Mouse (Mus musculus): ENCODE results near the gene Spry1.

Gene Spry1

DNA sequence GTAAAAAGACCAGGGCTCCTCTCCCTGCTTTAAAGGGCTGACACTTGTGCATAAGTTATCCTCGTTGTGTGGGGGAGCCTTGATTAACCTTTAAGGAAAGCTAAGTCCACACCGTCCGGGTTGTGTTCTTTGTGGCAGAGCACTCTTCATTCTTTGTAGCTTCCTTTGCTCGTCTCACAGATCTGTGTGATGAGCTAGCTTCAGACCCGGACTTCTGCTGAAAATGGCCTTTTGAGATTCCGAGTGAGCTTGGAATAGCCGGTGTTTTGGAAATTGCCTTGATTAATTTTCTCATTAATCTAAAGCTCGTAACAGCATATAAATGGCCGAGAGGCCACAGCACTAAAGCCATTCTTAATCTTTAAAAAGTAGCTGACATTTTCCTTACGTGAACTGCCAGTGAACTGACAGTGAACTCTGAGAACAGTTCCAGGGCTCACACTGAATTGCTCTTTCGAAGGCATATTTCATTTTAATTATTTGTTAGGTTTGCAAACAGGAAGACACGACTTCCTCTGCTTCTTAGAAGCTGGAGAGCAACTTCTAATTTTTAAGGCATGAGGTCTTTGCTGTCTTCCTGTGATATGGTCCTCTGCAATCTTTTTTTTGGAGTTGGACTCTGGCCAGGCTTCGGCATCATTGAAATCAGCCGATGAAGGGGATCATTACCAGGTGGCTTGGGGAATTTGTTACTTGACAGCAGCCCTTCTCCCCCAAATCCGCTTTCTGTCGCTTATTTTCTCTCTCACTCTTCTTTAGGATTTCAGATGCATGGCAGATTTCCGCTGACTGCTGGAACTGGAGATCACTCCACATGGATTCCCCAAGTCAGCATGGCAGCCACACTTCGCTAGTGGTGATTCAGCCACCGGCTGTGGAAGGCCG is 2.3 kb downstream of the Spry1 start:
- no peak for DNase-seq (ENCODE audit: extremely low read depth, low read depth, low spot score)

DNA sequence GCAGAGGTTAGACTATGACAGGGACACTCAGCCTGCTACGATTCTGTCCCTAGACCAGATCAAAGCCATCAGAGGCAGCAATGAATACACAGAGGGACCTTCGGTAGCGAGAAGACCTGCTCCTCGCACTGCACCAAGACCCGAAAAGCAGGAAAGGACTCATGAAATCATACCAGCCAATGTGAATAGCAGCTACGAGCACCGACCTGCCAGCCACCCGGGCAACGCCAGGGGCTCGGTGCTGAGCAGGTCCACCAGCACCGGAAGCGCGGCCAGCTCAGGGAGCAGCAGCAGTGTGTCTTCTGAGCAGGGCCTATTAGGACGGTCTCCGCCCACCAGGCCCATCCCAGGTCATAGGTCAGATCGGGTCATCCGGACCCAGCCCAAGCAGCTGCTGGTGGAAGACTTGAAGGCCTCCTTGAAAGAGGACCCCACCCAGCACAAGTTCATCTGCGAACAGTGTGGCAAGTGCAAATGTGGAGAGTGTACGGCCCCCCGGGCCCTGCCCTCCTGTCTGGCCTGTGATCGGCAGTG is 3.0 kb downstream of the Spry1 start:
- no peak for DNase-seq (ENCODE audit: extremely low read depth, low read depth, low spot score)

DNA sequence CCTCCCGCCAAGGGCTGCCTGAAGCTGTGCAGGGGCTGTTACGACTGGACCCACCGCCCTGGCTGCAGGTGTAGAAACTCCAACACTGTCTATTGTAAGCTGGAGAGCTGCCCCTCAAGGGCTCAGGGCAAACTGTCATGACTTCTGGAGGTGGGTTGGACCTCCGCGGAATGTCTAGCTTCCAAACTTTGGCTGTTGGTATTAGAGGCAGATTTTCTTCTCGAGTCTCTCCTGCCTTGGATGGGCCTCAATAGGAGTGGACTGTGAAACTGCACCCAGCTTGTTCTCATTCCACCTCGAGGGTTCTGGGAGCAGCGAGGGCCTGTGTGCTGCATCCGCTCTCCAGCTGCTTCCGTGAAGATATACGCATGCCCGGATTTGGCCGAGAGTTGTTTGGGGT is 3.7 kb downstream of the Spry1 start:
- no peak for DNase-seq (ENCODE audit: extremely low read depth, low read depth, low spot score)

DNA sequence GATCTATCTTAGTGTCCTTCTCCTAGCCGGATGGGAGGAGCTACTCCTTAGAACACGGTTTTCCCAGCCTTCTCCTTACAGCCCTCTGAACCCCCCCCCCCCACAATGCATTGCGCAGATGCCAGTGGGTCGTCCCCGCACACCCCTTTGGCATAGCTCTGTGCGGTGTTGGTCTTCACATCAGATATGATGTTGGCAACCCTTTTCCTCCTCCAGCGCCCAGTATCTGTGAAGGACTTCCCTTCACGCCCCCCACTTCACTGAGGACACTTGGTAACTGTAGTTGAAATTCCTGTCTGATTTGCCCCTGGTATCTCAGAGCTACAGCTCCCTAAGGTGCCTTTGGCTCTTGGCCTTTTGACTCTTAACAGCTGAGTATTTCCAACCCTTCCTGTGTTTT is 4.2 kb downstream of the Spry1 start:
- no peak for DNase-seq (ENCODE audit: extremely low read depth, low read depth, low spot score)

DNA sequence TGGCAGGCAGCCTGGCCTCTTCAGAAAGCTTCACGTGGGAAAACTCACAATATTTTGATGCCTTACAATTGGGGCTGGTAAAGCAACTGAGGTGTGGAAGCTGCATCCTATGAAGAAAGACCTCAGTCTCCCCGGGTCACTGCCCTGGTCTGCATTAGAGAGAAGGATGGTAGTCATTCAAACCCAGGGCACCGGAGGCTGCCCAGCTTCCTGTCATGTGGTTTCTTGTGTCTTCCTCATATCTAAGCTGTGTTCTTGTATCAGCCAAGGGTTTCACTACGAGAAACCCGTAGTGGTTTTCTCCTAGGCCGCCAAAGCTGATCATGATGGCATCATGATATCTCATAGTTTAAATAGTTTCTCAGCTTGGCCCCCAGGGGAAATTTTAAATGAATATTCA is 5.3 kb downstream of the Spry1 start:
- no peak for DNase-seq (ENCODE audit: extremely low read depth, low read depth, low spot score)

DNA sequence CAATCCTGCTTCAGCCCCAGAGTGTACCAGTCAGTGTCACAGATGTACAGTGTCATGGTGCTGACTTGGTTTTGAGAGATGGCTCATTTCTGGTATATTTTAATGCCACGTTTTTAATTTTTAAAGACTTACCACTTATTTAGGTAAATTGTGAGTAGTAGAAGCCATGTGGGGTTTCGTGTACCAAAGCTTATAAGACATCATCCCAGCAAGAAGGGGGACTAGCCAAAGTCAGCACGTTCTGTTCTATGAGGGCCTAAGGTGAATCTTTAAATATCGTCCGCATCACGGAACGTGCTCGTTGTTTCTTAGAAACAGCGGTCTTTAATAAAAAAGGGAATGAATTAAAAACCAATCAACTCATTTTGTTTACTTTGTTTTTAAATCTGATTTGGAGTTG is 6.5 kb downstream of the Spry1 start:
- no peak for DNase-seq (ENCODE audit: extremely low read depth, low read depth, low spot score)

DNA sequence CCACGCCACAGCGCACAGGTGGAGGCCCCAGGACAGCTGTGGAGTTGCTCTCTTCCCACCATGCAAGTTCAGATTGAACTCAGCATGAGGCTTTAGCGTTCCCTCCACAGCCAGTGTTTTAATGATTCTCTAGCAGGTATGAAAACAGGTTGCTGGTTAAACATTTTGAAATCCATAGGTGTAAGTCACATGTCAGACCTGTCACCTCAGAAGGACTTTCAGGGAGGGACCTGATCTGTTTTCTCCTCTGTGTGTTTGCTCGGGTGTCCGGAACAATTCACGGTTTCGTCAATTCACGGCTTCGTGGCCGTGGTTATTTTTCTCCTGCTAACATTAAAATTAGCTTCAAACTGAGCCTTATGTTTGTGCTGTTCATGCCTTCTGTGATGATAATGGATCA is 7.5 kb downstream of the Spry1 start:
- DNase-seq (ENCODE audit: extremely low read depth, low read depth, low spot score): no peak

DNA sequence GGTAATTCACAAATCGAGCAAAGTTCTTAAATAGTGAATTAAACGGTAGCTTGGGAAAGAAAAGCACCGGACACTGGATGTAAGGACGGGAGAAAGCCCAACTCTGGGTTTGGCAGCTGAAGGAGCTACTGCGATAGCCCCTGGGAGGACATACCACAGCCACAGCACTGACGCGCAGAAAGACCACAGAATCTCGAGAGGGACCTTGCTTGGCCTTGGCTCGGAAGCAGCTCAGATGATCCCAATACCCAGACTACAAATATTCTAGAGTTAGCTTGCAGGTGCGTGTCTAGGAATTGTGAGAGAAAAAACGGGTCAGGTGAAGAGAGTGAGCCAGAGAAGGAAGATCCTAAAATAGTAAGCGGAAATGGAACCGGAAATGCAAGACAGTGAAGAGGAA is 8.5 kb downstream of the Spry1 start:
- DNase-seq (ENCODE audit: extremely low read depth, low read depth, low spot score): no peak

DNA sequence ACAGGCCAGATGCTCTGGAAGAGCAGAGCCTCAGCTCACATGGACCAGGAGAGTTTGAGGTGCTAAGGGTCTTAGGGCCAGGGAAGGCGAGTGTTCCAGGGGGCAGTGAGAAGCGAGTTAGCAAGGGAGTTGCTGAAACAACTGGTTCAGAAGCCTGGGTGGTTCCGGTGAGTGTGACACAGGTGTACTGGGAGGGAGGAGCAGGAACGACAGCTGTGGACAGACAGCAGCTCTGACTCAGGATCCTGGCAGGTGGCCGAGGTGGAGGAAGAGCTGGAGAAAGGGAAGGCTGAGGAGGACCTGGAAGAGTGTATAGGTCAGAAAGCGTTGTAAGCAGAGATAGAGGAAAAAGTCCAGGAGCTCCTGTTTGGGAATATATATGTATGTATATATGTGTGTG is 9.5 kb downstream of the Spry1 start:
- DNase-seq (ENCODE audit: extremely low read depth, low read depth, low spot score): no peak

DNA sequence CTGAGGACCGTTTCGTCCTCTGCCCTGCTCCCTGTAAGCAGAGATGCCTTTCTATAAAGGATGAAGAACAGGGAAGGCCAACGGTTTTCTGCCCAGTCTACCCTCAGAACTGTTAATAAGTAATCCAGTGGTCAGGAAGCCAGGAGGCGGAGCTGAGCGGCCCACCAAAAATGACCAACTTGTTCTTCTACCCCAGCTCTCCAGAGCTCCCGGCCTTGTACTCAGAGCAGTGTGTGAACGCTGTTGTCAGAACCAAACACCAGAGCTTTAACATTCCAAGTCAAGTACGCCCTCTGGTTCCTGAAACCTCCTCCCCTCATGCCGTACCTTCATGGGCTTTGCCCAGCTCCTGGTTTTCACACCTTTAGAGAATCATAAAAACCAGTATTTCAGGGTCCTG is 12.8 kb downstream of the Spry1 start:
- no peak for DNase-seq (ENCODE audit: extremely low read depth, low read depth, low spot score)

DNA sequence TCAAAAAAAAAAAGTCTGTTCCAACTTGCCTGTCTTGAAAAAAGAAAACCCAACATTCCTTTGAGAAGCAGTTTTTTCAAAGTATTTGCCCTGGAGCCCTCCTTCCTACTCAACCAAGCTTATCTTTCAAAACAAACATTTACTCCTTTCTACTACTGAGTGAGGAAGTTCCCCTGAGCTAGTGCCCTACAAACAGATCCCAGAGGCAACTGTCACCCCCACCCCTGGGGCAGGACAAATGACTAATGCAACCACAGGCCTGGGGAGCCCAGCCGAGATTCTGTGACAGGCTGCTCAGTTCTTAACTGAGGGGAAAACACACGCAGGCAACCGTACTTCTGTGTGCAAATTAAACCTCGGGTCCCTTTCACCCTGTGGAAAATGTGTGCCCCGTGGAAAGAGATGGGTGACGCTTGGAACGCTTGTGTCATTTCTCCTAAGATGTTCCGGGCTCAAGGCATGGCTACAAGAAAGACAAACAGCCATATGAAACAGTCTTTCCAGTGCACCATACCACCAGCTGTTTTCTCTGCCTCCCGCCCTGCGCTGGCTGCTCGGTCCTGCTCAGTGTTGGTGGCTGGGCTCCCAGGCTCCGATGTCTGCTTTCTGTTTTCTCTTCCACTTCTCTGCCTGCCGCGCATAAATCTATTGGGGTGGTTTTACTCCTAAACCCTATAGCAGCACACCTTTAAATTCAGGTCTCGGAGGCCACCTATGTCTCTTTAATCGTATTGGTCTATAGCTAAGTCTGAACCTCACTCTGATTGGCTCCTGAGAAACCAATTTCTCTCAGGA is 14.4 kb downstream of the Spry1 start:
- DNase-seq (ENCODE audit: extremely low read depth, low read depth, low spot score): peak; percentile 18

DNA sequence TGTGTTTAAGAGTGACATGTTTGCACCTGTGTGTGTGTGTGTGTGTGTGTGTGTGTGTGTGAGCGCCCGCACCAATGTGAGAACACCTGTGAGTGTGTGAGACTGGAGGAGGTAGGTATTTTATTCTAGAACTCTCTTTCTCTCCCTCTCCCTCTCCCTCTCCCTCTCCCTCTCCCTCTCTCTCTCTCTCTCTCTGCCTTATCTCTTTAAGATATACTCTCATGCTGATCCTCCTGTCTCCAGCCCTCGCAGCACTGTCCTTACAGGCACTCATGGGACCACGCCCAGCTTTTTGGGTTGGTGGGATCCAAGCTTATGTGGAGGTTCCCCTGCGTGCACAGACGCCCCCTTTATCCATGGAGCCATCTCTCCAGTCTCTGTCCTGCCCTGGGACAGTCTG is 15.0 kb downstream of the Spry1 start:
- no peak for DNase-seq (ENCODE audit: extremely low read depth, low read depth, low spot score)

DNA sequence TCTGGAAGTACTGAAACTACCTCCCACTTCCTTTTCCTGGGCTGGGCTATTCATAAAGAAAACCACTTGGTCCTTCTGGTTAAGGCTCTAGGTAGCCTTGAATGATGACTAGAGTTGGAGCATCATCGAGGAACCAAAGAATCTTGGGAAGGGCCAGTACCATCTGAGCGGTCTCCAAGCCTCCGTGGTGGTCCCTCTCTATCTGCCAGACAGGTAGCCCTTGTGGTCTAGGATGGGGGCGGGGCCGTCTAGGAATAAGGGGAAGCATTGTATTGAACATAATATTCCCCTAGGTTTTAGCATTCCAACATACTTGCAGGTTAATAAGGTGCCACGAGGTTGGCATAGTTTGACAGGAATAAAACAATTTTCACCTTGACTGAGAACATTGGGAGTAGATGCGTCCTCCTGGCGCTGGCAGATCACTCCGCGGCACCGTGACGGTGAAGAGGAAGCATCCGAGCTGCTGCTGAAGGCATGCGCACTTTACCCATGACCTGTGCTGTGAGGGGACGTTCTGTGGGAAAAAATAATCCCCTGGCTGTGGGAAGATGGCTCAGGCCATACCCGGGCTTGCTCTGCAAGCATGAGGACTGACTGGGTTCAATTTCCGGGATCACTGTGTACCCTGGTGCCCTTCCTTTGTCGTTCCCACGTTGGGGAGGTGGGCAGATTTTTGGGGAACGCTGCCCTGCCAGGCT is 16.3 kb downstream of the Spry1 start:
- DNase-seq (ENCODE audit: extremely low read depth, low read depth, low spot score): no peak

DNA sequence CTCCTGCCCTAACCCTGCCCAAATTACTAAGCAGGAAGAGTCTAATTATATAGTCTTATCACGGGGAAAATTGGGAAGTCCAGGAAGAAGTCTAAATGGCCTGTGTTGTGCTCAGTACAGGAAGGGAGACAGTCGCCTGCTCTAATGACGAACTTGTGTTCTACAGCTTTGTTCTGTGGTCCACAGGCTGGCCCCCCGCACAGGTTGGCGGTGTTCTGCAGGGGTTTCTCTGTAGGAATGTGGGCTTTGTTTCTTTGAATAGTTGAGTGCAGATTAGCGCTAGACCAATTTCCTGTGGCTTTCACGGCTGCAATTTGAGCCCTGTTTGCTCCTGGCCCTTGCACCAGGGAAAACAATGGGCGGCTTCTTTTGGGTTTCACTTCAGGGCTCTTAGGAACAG is 17.3 kb downstream of the Spry1 start:
- DNase-seq (ENCODE audit: extremely low read depth, low read depth, low spot score): no peak

DNA sequence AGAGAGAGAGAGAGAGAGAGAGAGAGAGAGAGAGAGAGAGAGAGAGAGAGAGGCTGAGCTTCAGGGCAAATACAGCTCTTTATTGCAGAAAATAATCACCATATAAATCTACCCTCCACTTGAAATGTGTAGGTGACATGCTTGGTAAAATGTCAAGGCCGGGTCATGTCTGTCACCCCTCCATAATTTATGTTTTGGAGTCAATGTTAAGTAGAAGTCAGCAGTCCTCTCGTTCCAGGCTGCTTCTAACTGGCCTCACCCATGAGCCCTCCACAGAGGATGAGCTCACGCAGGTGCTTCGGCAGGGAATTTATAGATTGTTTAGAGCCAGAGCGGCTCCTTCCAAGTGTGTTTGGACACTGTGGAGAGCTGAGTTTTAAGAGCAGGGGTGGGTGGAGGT is 18.4 kb downstream of the Spry1 start:
- DNase-seq (ENCODE audit: extremely low read depth, low read depth, low spot score): no peak

DNA sequence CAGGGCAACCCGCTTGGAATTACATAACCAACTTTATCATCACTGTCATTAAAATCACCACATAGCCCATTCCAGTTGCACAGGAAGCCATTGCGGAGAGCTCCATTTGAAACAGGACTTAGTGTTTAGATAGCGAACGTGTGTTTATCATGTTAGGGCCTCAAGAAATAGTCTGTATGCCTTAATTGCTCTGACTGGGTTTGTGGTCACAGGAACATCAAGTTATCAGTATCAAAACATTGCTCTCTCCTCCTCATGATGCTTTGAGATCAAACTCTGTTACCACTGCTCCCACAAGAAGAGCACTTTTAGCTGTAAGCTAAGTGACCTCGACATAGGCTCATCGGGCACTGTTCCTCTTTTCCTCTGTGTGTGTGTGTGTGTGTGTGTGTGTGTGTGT is 19.9 kb downstream of the Spry1 start:
- DNase-seq (ENCODE audit: extremely low read depth, low read depth, low spot score): no peak

DNA sequence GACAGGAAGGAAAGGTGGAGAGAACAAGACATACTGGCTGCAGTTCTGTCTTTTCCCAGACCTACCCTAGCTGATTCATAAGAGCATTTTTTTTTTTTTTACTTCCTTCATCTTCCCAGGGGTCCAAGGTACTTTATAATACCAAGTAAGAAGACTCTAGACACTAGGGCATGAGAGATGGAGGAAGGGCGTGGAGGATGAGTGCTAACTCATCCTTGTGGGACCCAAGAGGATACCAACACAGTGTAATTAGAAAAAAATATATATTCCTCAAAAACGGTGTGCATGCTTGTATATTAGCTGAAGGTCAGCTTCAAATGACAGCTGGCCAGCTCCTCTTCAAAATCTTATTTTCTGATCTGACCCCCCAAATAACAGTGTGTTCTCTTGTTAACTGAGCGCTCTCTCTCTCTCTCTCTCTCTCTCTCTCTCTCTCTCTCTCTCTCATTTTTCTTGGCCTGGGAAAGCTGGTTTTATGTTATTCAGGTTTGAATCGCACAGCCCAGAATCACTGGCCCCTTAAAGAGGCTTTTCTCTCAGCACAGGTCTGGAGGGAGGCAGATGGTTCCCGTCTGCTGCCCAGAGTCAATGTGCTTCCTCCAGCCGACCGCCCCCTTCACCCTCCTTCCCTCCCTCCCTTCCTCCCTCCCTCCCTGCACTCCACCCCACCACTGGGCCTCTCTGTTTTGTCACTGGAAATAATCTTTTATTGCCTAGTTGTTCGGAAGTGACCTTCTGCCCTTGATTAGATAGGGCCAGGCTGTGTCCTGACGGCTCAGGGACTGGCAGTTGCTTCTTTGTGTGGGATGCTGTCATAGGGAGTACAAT is 26.8 kb downstream of the Spry1 start:
- DNase-seq (ENCODE audit: extremely low read depth, low read depth, low spot score): no peak

DNA sequence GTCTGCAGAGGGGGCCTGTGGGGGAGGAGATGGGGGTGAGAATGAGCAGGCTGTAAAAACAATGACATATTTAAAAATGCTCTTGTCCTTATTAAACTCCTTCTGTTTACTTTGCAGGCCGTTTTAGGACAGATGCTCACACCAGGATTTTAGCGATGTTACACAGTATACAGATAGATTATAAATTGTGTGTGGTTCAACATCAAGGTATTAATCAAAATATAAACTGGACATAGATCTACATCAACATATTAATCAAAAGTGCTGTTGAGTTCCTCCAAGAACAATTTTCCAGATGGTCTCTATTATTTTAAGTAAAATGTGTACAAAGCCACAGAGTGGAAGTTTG is 27.3 kb downstream of the Spry1 start:
- no peak for DNase-seq (ENCODE audit: extremely low read depth, low read depth, low spot score)

DNA sequence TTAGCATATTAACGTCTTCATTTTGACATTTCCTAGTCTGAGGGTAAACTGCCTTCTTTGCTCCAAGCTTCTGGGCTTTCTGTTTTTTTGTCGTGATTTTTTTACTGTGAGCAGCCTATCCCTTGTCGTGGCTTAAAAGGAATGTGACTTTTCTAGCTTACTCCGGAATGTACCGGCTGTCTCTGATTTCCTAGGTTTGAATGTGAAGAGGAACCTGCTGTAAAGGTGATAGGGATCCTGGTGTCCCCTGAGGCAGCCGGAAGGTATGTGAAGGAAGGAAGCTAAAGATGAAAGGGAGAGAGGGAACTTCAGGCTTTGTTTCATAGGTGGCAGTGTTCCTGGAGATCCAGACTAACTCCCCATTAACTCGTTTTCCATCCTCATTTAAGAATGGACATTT is 28.0 kb downstream of the Spry1 start:
- no peak for DNase-seq (ENCODE audit: extremely low read depth, low read depth, low spot score)

DNA sequence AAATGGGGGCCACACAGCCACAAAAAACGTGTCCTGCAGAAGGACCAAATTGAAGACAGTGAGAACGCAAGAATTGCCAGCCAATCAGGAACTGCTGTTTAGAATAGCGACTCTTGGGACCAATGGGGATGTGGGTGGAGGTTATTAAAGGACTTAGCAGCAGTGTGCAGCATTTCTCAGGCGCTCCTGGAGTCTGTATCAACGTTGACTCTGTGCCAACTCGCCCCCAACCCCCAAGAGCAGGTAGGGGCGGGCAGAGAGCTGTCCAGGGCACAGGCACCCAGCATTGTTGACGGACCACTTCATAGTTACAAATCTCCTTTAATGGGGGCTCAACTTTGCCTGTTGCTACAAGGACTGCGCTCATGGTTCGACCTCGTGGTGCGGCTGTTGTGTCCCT is 28.9 kb downstream of the Spry1 start:
- no peak for DNase-seq (ENCODE audit: extremely low read depth, low read depth, low spot score)

DNA sequence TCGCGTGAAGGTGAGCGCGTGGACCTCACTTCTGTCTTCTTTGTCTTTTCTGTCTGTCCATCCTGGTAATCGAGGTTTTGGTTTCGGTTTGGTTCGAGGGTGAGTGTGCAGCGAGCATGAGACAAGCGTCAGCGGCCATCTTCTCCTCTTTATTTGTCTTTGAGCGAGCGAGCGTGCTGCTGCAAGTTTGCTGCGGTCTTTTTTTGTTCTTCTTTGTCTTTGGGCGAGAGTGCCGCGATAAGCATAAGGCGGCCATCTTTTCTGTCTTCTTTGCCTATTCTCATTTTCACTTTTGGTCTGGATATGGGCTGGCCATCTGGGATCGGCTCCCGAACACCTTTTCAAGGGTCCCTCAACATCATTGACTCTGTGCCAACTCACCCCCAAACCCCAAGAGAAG is 29.4 kb downstream of the Spry1 start:
- DNase-seq (ENCODE audit: extremely low read depth, low read depth, low spot score): no peak
